Mouse (Mus musculus) liver, embryonic 15.5 days (tissue): ENCODE results near the gene Nrbf2. TPM values are rescaled to one million over a fixed set of nuclear protein-coding genes. Genes with fewer than 3 reads are reported as not detected.

ENCODE experiments used
- ATAC-seq: fragments of 200-750 bp; cut with Nextera tagmentation; 2 replicates; pipeline ENCODE4 v1.8.0; 2017; ENCODE audit warnings: moderate number of reproducible peaks, mild to moderate bottlenecking, moderate library complexity; ENCODE audit not compliant: insufficient read depth
- H3K27ac ChIP-seq: fragments of 300-500 bp; sonication (generic); replicated peaks from 2 replicates; pipeline ENCODE4 v1.5.1; 2015; ENCODE audit warnings: mild to moderate bottlenecking, inconsistent platforms
- H3K27me3 ChIP-seq: fragments of 300-500 bp; sonication (generic); 2 replicates; pipeline ENCODE4 v1.6.1; 2015; ENCODE audit warnings: mild to moderate bottlenecking, inconsistent platforms
- H3K36me3 ChIP-seq: fragments of 300-500 bp; sonication (generic); replicated peaks from 2 replicates; pipeline ENCODE4 v1.6.1; 2015; ENCODE audit warnings: moderate library complexity, mild to moderate bottlenecking, inconsistent platforms
- H3K4me1 ChIP-seq: fragments of 300-500 bp; sonication (generic); replicated peaks from 2 replicates; pipeline ENCODE4 v1.6.1; 2015; ENCODE audit warnings: inconsistent platforms
- H3K4me2 ChIP-seq: fragments of 300-500 bp; sonication (generic); 2 replicates; pipeline ENCODE4 v1.6.1; 2015; ENCODE audit warnings: moderate library complexity, mild to moderate bottlenecking, inconsistent platforms
- H3K4me3 ChIP-seq: fragments of 300-500 bp; sonication (generic); replicated peaks from 2 replicates; pipeline ENCODE4 v1.5.1; 2015; ENCODE audit warnings: mild to moderate bottlenecking, inconsistent platforms
- H3K9ac ChIP-seq: fragments of 300-500 bp; sonication (generic); 2 replicates; pipeline ENCODE4 v1.6.1; 2015; ENCODE audit warnings: moderate library complexity, mild to moderate bottlenecking, inconsistent platforms
- H3K9me3 ChIP-seq: fragments of 300-500 bp; sonication (generic); replicated peaks from 2 replicates; pipeline ENCODE4 v1.6.1; 2016; ENCODE audit warnings: inconsistent platforms
- WGBS: fragments of 180-500 bp; shearing (Covaris S2); methylation state at CpG from one replicate; pipeline ENCODE4 v1.1.7; 2015; ENCODE audit warnings: mixed read lengths; ENCODE audit not compliant: insufficient replicate concordance; 5-methylcytosine and 5-hydroxymethylcytosine counted together
- polyA plus RNA-seq: library from polyadenylated mRNA; unstranded; fragments of >200 nt; fragmentation: Nextera tagmentation; extraction: Ambion mirVana; gene quantifications from 2 replicates; pipeline ENCODE4 v1.2.1, GENCODE M21; 2015

Gene Nrbf2
- polyA plus RNA-seq, 1 experiment from 2014 or later: 15.7 TPM

DNA sequence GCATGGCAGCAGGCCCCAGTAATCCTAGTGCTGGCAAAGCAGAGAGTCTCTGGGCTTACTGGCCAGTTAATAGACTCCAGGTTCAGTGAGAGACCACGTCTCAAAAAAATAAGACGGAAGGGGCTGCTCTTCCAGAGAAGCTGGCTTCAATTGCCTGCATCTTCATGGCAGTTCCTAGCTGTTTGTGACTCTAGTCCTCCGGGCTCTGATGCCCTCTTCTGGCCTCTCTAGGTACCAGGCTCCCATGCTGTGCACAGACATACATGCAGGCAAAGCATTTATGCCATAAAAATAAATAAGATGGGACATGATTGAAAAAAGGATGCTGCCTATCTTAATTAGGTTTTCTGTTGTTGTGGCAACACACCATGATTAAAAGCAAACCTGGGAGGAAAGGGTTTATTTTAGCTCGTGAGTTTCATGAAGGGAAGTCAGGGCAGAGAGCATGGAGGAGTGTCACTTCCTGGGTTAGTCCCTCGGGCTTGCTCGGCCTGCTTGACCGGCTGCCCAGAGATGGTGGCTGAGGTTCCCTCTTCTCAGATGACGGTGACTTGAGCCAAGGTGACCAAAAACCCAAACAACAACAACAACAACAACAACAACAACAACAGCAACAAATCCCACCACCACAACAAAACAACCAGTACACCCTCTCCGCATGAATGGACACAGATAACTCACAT, 26.3 kb upstream of the Nrbf2 start:
- WGBS: 15% methylated on average over 9 of the region's 9 CpGs
- H3K4me3 ChIP-seq: no peak overlapping the region

DNA sequence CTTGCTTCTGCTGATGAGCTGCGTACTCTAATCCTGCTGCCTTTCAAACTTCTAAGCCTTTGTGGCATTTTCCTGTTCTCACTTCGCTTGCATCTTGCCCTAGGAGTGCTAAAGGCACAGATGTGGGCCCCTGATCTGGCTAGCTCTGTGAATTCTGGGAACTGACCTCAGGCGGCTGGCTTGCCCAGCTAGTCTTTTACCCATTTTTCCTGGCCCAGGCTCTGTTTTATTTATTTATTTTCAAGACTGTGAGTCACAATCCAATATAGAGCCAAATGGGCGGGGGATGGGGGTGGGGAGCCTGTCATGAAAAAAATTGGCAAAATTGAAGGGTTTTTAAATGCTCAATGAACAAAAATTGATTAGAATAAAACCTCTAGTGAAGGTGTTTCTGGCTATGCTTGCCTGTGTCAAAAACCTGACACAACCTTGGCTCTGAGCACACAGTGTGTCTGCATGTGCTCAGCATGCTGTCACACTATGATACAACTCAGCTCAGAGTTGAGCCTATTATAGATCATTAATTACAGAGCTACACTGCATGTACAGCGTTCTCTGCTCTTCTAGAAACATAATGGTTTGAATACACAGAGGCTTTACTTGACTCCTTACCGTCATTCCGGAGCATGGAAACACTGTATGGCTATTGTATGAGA, 24.5 kb upstream of the Nrbf2 start:
- no peak overlapping the region for H3K4me2 ChIP-seq
- WGBS: 67% methylated on average over 7 of the region's 7 CpGs
- H3K9ac ChIP-seq: no peak overlapping the region
- ATAC-seq: no peak
- H3K4me1 ChIP-seq: no peaks in the 10 kb centered on the region
- no peaks in the 10 kb centered on the region for H3K36me3 ChIP-seq
- H3K27me3 ChIP-seq: no peaks in the 10 kb centered on the region
- H3K27ac ChIP-seq: no peak overlapping the region
- H3K4me3 ChIP-seq: no peak overlapping the region
- H3K9me3 ChIP-seq: no peaks in the 10 kb centered on the region

More for the DNA sequence above, 26.3 kb upstream of the Nrbf2 start:
- no peaks in the 10 kb centered on the region for H3K27me3 ChIP-seq
- H3K9ac ChIP-seq: no peak overlapping the region
- no peak overlapping the region for H3K4me2 ChIP-seq
- H3K9me3 ChIP-seq: no peaks in the 10 kb centered on the region
- H3K36me3 ChIP-seq: no peaks in the 10 kb centered on the region
- H3K27ac ChIP-seq: no peak overlapping the region
- no peaks in the 10 kb centered on the region for H3K4me1 ChIP-seq
- no peak for ATAC-seq

DNA sequence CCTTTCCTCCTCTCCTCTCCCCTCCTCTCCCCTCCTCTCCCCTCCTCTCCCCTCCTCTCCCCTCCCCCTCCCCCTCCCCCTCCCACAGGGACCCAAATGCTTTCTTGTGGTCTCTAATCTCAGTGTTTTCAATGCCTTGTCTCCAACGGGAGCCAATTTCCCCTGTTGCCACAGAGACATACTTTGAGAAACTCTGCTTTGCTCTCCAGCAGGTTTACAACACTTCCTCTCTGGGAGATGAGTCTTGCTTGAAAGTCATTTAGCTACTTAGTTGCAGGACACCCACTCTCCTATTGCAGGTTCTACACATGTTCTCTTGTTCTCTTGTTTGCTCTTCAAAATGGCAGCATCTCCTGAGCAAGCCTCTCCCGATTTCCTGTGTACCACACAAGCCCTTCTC, 17.2 kb upstream of the Nrbf2 start:
- no peaks in the 10 kb centered on the region for H3K27me3 ChIP-seq
- ATAC-seq: no peak
- H3K9me3 ChIP-seq: no peaks in the 10 kb centered on the region
- WGBS: 24% methylated on average over 2 of the region's 2 CpGs
- no peak overlapping the region for H3K4me2 ChIP-seq
- H3K4me1 ChIP-seq: peaks cover 23% of the 10 kb centered on the region
- H3K4me3 ChIP-seq: no peak overlapping the region
- H3K27ac ChIP-seq: no peak overlapping the region
- H3K9ac ChIP-seq: no peak overlapping the region
- H3K36me3 ChIP-seq: no peaks in the 10 kb centered on the region

- no peak overlapping the region for H3K4me3 ChIP-seq
- H3K9ac ChIP-seq: no peak overlapping the region
- ATAC-seq: no peak
- H3K27me3 ChIP-seq: no peaks in the 10 kb centered on the region
- H3K4me1 ChIP-seq: peaks cover 34% of the 10 kb centered on the region
- no peaks in the 10 kb centered on the region for H3K36me3 ChIP-seq
- H3K27ac ChIP-seq: no peak overlapping the region
- H3K4me2 ChIP-seq: no peak overlapping the region
- WGBS: 38% methylated on average over 6 of the region's 6 CpGs
- H3K9me3 ChIP-seq: no peaks in the 10 kb centered on the region
Measured at GRCm38 (mm10) chr10:67301046-67301445, 15.9 kb upstream of the Nrbf2 start.

DNA sequence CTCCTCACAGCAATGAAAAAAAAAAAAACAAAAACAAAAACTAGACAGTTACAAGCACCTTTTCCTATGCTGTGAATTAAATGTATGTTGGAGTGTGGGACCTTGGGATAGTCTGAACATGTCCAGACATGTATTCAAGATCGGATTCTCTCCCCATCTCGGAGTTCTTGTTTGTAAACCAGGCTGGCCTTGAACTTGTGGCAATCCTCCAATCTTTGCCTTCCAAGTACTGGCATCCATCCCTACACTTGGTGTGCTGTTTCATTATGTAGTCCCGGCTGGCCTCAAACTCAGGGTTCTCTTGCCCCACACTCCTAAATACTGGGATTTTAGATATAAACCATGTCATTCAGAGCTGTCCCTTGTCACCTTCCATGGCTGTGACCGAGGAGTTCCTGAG, 14.2 kb upstream of the Nrbf2 start:
- Histone ChIP-seq H3K9me3 (no peaks in the 10 kb centered on the region), H3K27me3 (no peaks in the 10 kb centered on the region), H3K9ac (no peak overlapping the region), H3K4me1 (peaks cover 47% of the 10 kb centered on the region), H3K27ac (no peak overlapping the region), H3K36me3 (no peaks in the 10 kb centered on the region), H3K4me2 (no peak overlapping the region), H3K4me3 (no peak overlapping the region)
- ATAC-seq: no peak
- 74% methylated on average over 4 of the region's 4 CpGs for WGBS

DNA sequence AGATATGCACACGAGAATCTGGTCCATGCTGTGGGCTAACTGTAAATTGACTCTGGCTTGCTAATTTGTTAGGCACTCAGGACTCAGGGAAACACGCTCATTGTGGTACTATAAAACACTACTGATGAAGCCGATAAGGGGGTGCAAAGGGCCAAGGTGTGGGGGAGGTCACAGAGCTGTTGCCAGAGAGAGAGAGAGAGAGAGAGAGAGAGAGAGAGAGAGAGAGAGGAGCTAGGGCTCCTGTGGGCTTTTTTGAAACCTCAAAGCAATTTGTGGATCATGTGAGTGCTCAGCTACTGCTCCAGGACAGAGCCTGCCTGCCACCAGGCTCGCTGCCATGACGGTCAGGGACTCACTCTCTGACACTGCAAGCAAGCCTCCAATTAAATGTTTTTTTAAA, 13.8 kb upstream of the Nrbf2 start:
- no peak overlapping the region for H3K27ac ChIP-seq

GRCm38 (mm10) chr10:67297175-67297855, 12.2 kb upstream of the Nrbf2 start:
- H3K27ac ChIP-seq: peak overlapping the region; percentile 2; the same call in 1 of the 2 replicates
- no peak overlapping the region for H3K9ac ChIP-seq
- H3K4me3 ChIP-seq: peak overlapping the region; percentile 18; the same call in 1 of the 2 replicates
- H3K4me1 ChIP-seq: peaks cover 47% of the 10 kb centered on the region
- no peaks in the 10 kb centered on the region for H3K36me3 ChIP-seq
- WGBS: 61% methylated on average over 17 of the region's 17 CpGs
- H3K27me3 ChIP-seq: no peaks in the 10 kb centered on the region
- peak overlapping the region; percentile 48 for H3K4me2 ChIP-seq
- peak; percentile 27; the same call in 1 of the 2 replicates for ATAC-seq
- no peaks in the 10 kb centered on the region for H3K9me3 ChIP-seq

More for the DNA sequence above, 13.8 kb upstream of the Nrbf2 start:
- WGBS: 36% methylated on average over 5 of the region's 5 CpGs
- Histone ChIP-seq H3K4me1 (peaks cover 47% of the 10 kb centered on the region), H3K4me2 (0 out of 2 replicates have a peak overlapping the region, but pooled peaks have one; percentile 48), H3K9ac (no peak overlapping the region), H3K36me3 (no peaks in the 10 kb centered on the region), H3K4me3 (no peak overlapping the region), H3K27me3 (no peaks in the 10 kb centered on the region), H3K9me3 (no peaks in the 10 kb centered on the region)
- no peak for ATAC-seq

DNA sequence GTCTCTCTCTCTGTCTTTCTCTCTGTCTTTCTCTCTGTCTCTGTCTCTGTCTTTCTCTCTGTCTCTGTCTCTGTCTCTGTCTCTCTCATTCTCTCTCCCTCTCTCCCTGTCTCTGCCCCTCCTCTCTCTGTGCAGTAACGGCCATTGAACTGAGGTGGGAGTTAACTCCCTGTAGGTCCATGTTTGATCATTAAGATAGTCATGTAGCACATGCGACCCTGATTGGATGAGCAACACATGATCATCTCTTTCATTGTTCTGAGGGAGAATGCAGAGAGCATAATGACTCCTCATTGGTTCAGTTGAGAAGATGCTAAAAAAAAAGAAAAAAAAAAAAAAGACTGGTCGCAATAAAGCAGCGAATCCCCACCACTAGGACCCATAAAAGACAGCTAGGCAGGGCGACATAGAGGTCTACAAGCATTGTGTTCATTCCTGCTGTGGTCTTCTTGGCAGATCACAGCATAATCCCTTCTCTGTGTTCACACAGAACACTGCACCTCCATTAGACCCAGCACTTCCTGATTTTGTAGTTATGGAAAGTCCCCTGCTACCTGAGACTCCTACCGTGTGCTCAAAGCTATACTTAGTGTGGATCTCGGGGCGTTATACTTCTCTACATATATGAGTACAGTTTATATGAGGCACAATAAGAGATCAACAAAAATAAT, 11.5 kb upstream of the Nrbf2 start:
- Histone ChIP-seq H3K27ac (peak overlapping the region; percentile 78), H3K4me1 (peaks cover 47% of the 10 kb centered on the region), H3K9ac (no peak overlapping the region; the same call in 1 of the 2 replicates), H3K9me3 (no peaks in the 10 kb centered on the region), H3K4me2 (peak overlapping the region; percentile 48), H3K36me3 (no peaks in the 10 kb centered on the region), H3K27me3 (no peaks in the 10 kb centered on the region), H3K4me3 (0 out of 2 replicates have a peak overlapping the region, but pooled peaks have one; percentile 12)
- WGBS: 46% methylated on average over 8 of the region's 8 CpGs
- peak; percentile 52 for ATAC-seq

DNA sequence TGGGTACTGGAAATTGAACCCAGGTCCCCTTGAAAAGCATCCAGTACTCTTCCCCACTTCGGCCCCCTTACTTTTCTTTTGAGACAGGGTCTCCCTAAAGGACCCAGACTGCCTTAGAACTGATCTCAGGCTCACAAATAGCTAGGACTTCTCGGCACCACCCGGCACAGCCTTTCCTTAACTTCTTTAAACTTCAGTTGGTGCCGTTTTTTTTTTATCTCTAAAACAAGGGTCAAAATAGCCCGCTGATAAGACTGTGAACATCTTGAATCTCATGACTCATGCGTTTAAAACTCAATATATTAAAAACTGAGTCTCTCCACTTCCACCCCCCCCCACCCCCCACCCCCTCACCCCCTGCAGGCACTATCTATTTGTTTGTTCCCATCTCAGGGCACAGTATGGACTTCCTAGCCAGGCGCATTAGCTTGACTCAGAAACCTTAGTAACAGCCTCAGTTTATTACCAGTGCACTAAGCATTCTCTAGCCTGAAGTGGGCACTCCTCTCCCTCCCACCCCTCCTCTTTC, 10.9 kb upstream of the Nrbf2 start:
- ATAC-seq: peak; percentile 47
- peak overlapping the region; percentile 48 for H3K4me2 ChIP-seq
- WGBS: 30% methylated on average over 7 of the region's 7 CpGs
- peak overlapping the region; percentile 78 for H3K27ac ChIP-seq
- H3K9ac ChIP-seq: peak overlapping the region; percentile 6; the same call in 1 of the 2 replicates
- H3K27me3 ChIP-seq: no peaks in the 10 kb centered on the region
- H3K9me3 ChIP-seq: no peaks in the 10 kb centered on the region
- H3K36me3 ChIP-seq: no peaks in the 10 kb centered on the region
- peaks cover 42% of the 10 kb centered on the region for H3K4me1 ChIP-seq
- no peak overlapping the region for H3K4me3 ChIP-seq

DNA sequence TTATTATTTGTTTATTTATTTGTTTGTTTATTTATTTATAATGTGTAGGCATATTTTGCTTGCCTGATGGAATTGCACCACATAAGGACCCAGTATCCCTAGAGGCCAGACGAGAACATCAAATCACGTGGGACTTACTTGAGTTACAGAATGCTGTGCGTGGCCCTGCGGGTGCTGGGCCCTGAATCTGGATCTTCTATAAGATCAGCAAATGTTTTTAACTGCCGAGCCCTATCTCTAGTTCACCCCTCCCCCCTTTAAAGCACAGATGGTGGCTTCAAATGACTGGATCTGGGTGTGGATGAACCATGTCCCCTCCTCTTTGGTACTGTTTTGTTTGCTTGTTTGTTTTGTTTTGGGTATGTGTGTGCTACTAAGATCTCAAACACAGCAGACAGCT, 10.2 kb upstream of the Nrbf2 start:
- ATAC-seq: no peak
- no peak overlapping the region for H3K4me3 ChIP-seq
- H3K4me2 ChIP-seq: no peak overlapping the region
- H3K4me1 ChIP-seq: peaks cover 35% of the 10 kb centered on the region
- no peak overlapping the region for H3K9ac ChIP-seq
- H3K36me3 ChIP-seq: no peaks in the 10 kb centered on the region
- no peaks in the 10 kb centered on the region for H3K27me3 ChIP-seq
- WGBS: 25% methylated on average over 5 of the region's 5 CpGs
- no peaks in the 10 kb centered on the region for H3K9me3 ChIP-seq
- peak overlapping the region; percentile 78; the same call in 1 of the 2 replicates for H3K27ac ChIP-seq
